ENCODE assay signal across 7 mouse cellular contexts in genomic region chr7:105640233-105640893, GRCm38 (mm10). TPM values are rescaled to one million over a fixed set of nuclear protein-coding genes. Genes with fewer than 3 reads are reported as not detected.
DNase-seq lines count a peak whose midpoint lies in the region; ATAC-seq lines count a peak whose summit lies in the region.

Gene Arfip2 (minus strand): TSS chr7:105640416.
Gene Gm45799 (plus strand): TSS chr7:105640552.

- H3K27me3 ChIP-seq in intestine, embryonic 15.5 days (replicated peaks) = no peaks in the 10 kb centered on the region
- peaks cover 7% of the 10 kb centered on the region for H3K27me3 ChIP-seq in midbrain, embryonic 10.5 days (ENCODE audit: low read depth, poor library complexity, severe bottlenecking)

- peaks cover 19% of the 10 kb centered on the region for H3K4me1 ChIP-seq in intestine, embryonic 15.5 days (replicated peaks)
- peaks cover 30% of the 10 kb centered on the region for H3K4me1 ChIP-seq in midbrain, embryonic 10.5 days

- WGBS in intestine, embryonic 15.5 days = under 1% methylated on average over 45 of the region's 45 CpGs
- 0% methylated on average over 45 of the region's 45 CpGs for WGBS in midbrain, embryonic 10.5 days

- DNase-seq in adrenal gland, adult 2 months = peak; percentile 97
- DNase-seq in embryo, embryonic 11.5 days (ENCODE audit: low read depth, low spot score) = peak; percentile 95
- DNase-seq in gastrocnemius, postnatal 36 days = peak; percentile 94
- DNase-seq in left cerebral cortex, postnatal 25 days (ENCODE audit: low spot score in 2 of 2) = peak; percentile 97 to 99
- peak; percentile 97 for DNase-seq in midbrain, embryonic 10.5 days (ENCODE audit: low spot score)
- DNase-seq in right cerebral cortex, postnatal 4 days = peak; percentile 88

- peak within 1 kb of the TSS; percentile 91 for H3K4me2 ChIP-seq in intestine, embryonic 15.5 days (replicated peaks)

- peak; percentile 97 for ATAC-seq in intestine, embryonic 15.5 days

- H3K36me3 ChIP-seq in intestine, embryonic 15.5 days = peaks cover 15% of the 10 kb centered on the region
- H3K36me3 ChIP-seq in midbrain, embryonic 10.5 days = peaks cover 47% of the 10 kb centered on the region

- H3K9ac ChIP-seq in intestine, embryonic 15.5 days = peak within 1 kb of the TSS; percentile 83

- H3K27ac ChIP-seq in intestine, embryonic 15.5 days = peak within 1 kb of the TSS; percentile 89
- peak within 1 kb of the TSS; percentile 89 for H3K27ac ChIP-seq in midbrain, embryonic 10.5 days (replicated peaks)

- intact Hi-C loops in gastrocnemius, postnatal 36 days (cut with DNase I) = loop anchor here (5.0 kb wide), 1 partner anchor 92 kb away; no protein-coding TSS in a partner anchor
- intact Hi-C loops in left cerebral cortex, postnatal 25 days (cut with DNase I) = loop anchor here (10.0 kb wide), 1 partner anchor 94 kb away; the partner anchor contains the start of genes Ilk and Rrp8

- no peaks in the 10 kb centered on the region for H3K9me3 ChIP-seq in intestine, embryonic 15.5 days
- H3K9me3 ChIP-seq in midbrain, embryonic 10.5 days (replicated peaks) = no peaks in the 10 kb centered on the region

- peak within 1 kb of the TSS; percentile 70 for H3K4me3 ChIP-seq in intestine, embryonic 15.5 days (replicated peaks)
- peak within 1 kb of the TSS; percentile 83 for H3K4me3 ChIP-seq in midbrain, embryonic 10.5 days

RNA-seq across cellular contexts. Expression of gene Arfip2, which starts in this region (rescaled TPM):
- total RNA-seq in adrenal gland, adult 2 months (2021) = 10 to 100 TPM; 55.5 to 65.4 TPM
- polyA plus RNA-seq in adrenal gland, adult 2 months (2012; rRNA removed) = 68.3 and 76.9 TPM in 2 replicates
- total RNA-seq in gastrocnemius, postnatal 36 days (2021) = 1 to 10 TPM; 5.7 to 8.0 TPM
- 66.0 and 72.7 TPM in 2 replicates for polyA plus RNA-seq in intestine, embryonic 15.5 days (2015; fragmentation: Nextera tagmentation; extraction: Ambion mirVana)
- 100 to 1,000 TPM; 102 to 106 TPM for total RNA-seq in left cerebral cortex, postnatal 25 days (2021)
- 57.5 and 67.3 TPM in 2 replicates for polyA plus RNA-seq in midbrain, embryonic 10.5 days (2016; fragmentation: Nextera tagmentation; extraction: Ambion mirVana)

RNA-seq across cellular contexts. Expression of gene Gm45799, which starts in this region (rescaled TPM):
- 1 to 10 TPM; 7.4 to 8.9 TPM for total RNA-seq in adrenal gland, adult 2 months (2021)
- 562 and 695 TPM in 2 replicates for polyA plus RNA-seq in adrenal gland, adult 2 months (2012; rRNA removed)
- total RNA-seq in gastrocnemius, postnatal 36 days (2021) = 1 to 10 TPM; 1.8 to 2.2 TPM
- 16.2 and 39.5 TPM in 2 replicates for polyA plus RNA-seq in intestine, embryonic 15.5 days (2015; fragmentation: Nextera tagmentation; extraction: Ambion mirVana)
- total RNA-seq in left cerebral cortex, postnatal 25 days (2021) = 10 to 100 TPM in 1 of 2 experiments, 1 to 10 TPM in 1; 9.9 to 18.2 TPM
- 8.1 and 12.0 TPM in 2 replicates for polyA plus RNA-seq in midbrain, embryonic 10.5 days (2016; fragmentation: Nextera tagmentation; extraction: Ambion mirVana)

Comparison
In these comparisons a context has a peak if more than half of its experiments do, and no peak if none do; other contexts are left out.
1. Peak in every context shown above with its lines: DNase-seq, ATAC-seq, H3K4me3 ChIP-seq and H3K27ac ChIP-seq.
2. RNA of gene Arfip2 (total RNA-seq): 102 to 106 TPM in left cerebral cortex, postnatal 25 days and 55.5 to 65.4 TPM in adrenal gland, adult 2 months; 5.7 to 8.0 TPM in gastrocnemius, postnatal 36 days; every median in the first group is over 4 times any median in the second.
3. RNA of gene Gm45799 (polyA plus RNA-seq): 562 to 695 TPM in adrenal gland, adult 2 months; 16.2 to 39.5 TPM in intestine, embryonic 15.5 days and 8.1 to 12.0 TPM in midbrain, embryonic 10.5 days; every median in the first group is over 10 times any median in the second.